Mouse (Mus musculus): ENCODE data around the gene Gm8094. TPM values are rescaled to one million over a fixed set of nuclear protein-coding genes. Genes with fewer than 3 reads are reported as not detected.

Gm8094 gene
- not detected for total RNA-seq (2023)

DNA sequence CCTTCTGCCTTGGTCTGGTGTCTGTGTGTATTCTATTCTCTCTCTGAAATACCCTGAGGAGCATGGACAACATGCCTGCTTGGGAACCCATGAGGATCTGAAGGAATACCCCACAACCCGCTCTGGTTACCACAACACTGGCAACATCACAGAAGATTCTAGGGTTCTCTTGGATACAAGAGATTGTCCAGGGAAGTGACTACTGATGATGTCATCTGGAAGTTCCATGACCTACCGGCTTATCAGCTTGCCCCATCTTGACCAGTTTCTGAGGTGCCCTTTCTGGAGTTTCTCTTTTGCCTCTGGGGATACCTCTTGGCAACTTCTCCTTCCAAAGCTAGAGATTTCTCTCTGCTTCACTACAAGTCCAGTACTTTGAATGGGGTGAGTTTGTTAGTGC is at the start of gene Gm8094:
Gene Gm8094 (minus strand): TSS at position 101 of the 400 bp plus-strand sequence.

GRCm38 (mm10) chr14:43100301-43100700 is 23.9 kb upstream of the Gm8094 start, which contains the start of gene Gm8104:
Gene Gm8104, plus strand, starts transcription at chr14:43100601.

Other genes with a start within 250 kb of the Gm8094 start
- not detected for gene Gm21977, start 223.2 kb downstream of the Gm8094 start, total RNA-seq (2023)
- gene Gm8082, start 83.0 kb downstream of the Gm8094 start, total RNA-seq (2023), result not detected
- not detected for gene Gm10376, start 61.0 kb downstream of the Gm8094 start, total RNA-seq (2023)
- gene Gm8104, start 24.0 kb upstream of the Gm8094 start, total RNA-seq (2023), result not detected
- gene Gm7233, start 103.2 kb upstream of the Gm8094 start, total RNA-seq (2023), result not detected
- gene Gm8122, start 158.7 kb upstream of the Gm8094 start, total RNA-seq (2023), result not detected
- not detected for gene Gm8126, start 182.0 kb upstream of the Gm8094 start, total RNA-seq (2023)
- gene Gm9732, start 198.4 kb upstream of the Gm8094 start, total RNA-seq (2023), result not detected
- gene Gm8127, start 217.2 kb upstream of the Gm8094 start, total RNA-seq (2023), result not detected

Data from CD4-positive naive resting alpha-beta T cell, adult 57 days (primary cell).